ENCODE assay signal across 8 mouse cellular contexts in the genomic region with DNA sequence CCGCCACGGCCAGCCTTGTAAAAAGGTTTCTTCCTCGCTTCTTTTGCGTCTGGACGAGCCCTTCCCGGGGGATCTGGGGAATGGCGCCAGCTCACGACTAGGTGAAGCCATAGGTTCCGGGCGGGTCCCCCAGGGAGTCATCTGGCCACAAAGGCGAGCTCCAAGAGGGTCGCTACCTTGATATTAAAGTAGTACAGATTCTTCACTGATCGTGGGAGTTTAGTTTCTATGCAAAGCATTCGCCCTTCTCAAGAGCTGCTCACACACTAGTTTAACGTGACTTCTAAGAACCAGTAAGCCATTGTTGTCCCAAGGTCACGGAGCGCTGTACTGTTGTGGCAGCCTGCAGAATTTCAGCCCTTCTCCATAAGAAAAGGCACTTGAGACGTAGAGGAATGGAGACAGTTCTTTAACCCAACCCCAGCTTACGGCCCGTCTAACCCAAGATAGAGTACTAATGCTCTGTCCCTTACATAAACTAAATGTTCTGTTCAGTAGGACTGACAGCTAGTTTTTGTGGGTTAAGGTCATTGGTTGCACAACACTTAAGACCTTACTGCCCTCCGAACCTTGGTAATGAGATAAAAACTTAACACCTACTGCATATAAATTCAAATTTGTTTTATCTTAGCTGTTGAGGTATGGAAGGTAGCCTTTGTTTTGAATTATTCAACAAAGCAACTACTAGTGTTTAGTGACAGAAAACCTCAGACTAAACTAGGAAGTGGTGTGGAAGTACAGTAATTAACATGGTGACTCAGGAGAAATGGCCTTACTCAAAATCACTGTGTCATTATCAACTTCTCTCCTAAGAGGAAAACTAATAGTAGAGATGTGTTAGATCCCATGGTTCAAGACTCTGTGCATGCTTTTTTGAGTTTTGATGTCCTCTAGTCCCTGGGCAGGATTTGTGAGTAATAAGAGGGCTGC. TPM values are rescaled to one million over a fixed set of nuclear protein-coding genes. Genes with fewer than 3 reads are reported as not detected.
DNase-seq lines count a peak whose midpoint lies in the region; ATAC-seq and TF ChIP-seq lines count a peak whose summit lies in the region.

No protein-coding gene starts in this region.

- no peak for TF ChIP-seq EP300 in lung, postnatal 0 days (IDR thresholded peaks at IDR 0.05)
- no peak for TF ChIP-seq EP300 in liver, embryonic 14.5 days (IDR thresholded peaks at IDR 0.05; ENCODE audit: low read depth)
- no peak for TF ChIP-seq EP300 in stomach, postnatal 0 days (optimal IDR thresholded peaks at IDR 0.05)

- H3K4me1 ChIP-seq in lung, postnatal 0 days (ENCODE audit: insufficient read depth, low read depth, low read length), result 0 out of 2 replicates have a peak, but pooled peaks cover 5% of the 10 kb centered on the region
- H3K4me1 ChIP-seq in forebrain, embryonic 13.5 days, result peaks cover 15% of the 10 kb centered on the region
- H3K4me1 ChIP-seq in liver, embryonic 14.5 days (replicated peaks; ENCODE audit: control insufficient read depth in 2 of 2, insufficient read depth in 2 of 2, low read length in 1 of 2), result peaks cover 5 to 8% of the 10 kb centered on the region in 2 experiments; a peak in 3 of 4 replicates
- no peaks in the 10 kb centered on the region for H3K4me1 ChIP-seq in stomach, postnatal 0 days (replicated peaks; ENCODE audit: control insufficient read depth, insufficient read depth)

- H3K4me2 ChIP-seq in lung, postnatal 0 days (replicated peaks; ENCODE audit: low read depth, low read length), result peak overlapping the region; percentile 75
- peak overlapping the region; percentile 83 for H3K4me2 ChIP-seq in forebrain, embryonic 13.5 days
- H3K4me2 ChIP-seq in liver, embryonic 14.5 days (ENCODE audit: low read depth), result peak overlapping the region; percentile 93
- peak overlapping the region; percentile 63 for H3K4me2 ChIP-seq in stomach, postnatal 0 days (replicated peaks; ENCODE audit: low read depth)

- H3K4me3 ChIP-seq in lung, postnatal 0 days (ENCODE audit: low read depth, low read length), result peak overlapping the region; percentile 69
- H3K4me3 ChIP-seq in forebrain, embryonic 13.5 days, result peak overlapping the region; percentile 76
- peak overlapping the region; percentile 74 to 82 for H3K4me3 ChIP-seq in liver, embryonic 14.5 days (ENCODE audit: insufficient read depth in 1 of 2, low read depth in 2 of 2, low read length in 2 of 2)
- peak overlapping the region; percentile 81 for H3K4me3 ChIP-seq in stomach, postnatal 0 days (ENCODE audit: low read depth, low read length)

- WGBS in lung, postnatal 0 days, result 2% methylated on average over 21 of the region's 21 CpGs
- 4% methylated on average over 21 of the region's 21 CpGs for WGBS in forebrain, embryonic 13.5 days
- under 1% methylated on average over 21 of the region's 21 CpGs for WGBS in liver, embryonic 14.5 days (ENCODE audit: insufficient replicate concordance)
- WGBS in stomach, postnatal 0 days, result 2% methylated on average over 21 of the region's 21 CpGs

- peak; percentile 36; the same call in 1 of the 2 replicates for TF ChIP-seq CTCF in lung, postnatal 0 days (IDR thresholded peaks at IDR 0.05)
- TF ChIP-seq CTCF in liver, embryonic 14.5 days (IDR thresholded peaks at IDR 0.05; ENCODE audit: low read depth), result no peak
- TF ChIP-seq CTCF in stomach, postnatal 0 days (IDR thresholded peaks at IDR 0.05; ENCODE audit: low read depth), result peak; percentile 29; the same call in 1 of the 2 replicates

- H3K27ac ChIP-seq in lung, postnatal 0 days (ENCODE audit: low read length), result peak overlapping the region; percentile 98
- peak overlapping the region; percentile 94 for H3K27ac ChIP-seq in forebrain, embryonic 13.5 days
- H3K27ac ChIP-seq in liver, embryonic 14.5 days, result peak overlapping the region; percentile 83
- peak overlapping the region; percentile 99 for H3K27ac ChIP-seq in stomach, postnatal 0 days (replicated peaks)

- H3K27me3 ChIP-seq in lung, postnatal 0 days (replicated peaks; ENCODE audit: insufficient read depth, low read length), result no peaks in the 10 kb centered on the region
- H3K27me3 ChIP-seq in forebrain, embryonic 13.5 days, result no peaks in the 10 kb centered on the region
- H3K27me3 ChIP-seq in liver, embryonic 14.5 days (ENCODE audit: control insufficient read depth, insufficient read depth, low read length), result no peaks in the 10 kb centered on the region
- no peaks in the 10 kb centered on the region for H3K27me3 ChIP-seq in stomach, postnatal 0 days (ENCODE audit: control insufficient read depth, insufficient read depth, low read length)

- peak overlapping the region; percentile 88 for H3K9ac ChIP-seq in lung, postnatal 0 days (replicated peaks; ENCODE audit: low read depth)
- peak overlapping the region; percentile 85 for H3K9ac ChIP-seq in forebrain, embryonic 13.5 days
- H3K9ac ChIP-seq in liver, embryonic 14.5 days (replicated peaks), result peak overlapping the region; percentile 95
- peak overlapping the region; percentile 96 for H3K9ac ChIP-seq in stomach, postnatal 0 days (ENCODE audit: low read length)

- H3K36me3 ChIP-seq in lung, postnatal 0 days (ENCODE audit: insufficient read depth, low read length), result no peaks in the 10 kb centered on the region
- no peaks in the 10 kb centered on the region for H3K36me3 ChIP-seq in forebrain, embryonic 13.5 days (ENCODE audit: poor library complexity, severe bottlenecking)
- H3K36me3 ChIP-seq in liver, embryonic 14.5 days (replicated peaks; ENCODE audit: control insufficient read depth, insufficient read depth, low read depth), result no peaks in the 10 kb centered on the region
- H3K36me3 ChIP-seq in stomach, postnatal 0 days (ENCODE audit: control insufficient read depth, insufficient read depth, low read length), result 0 out of 2 replicates have a peak, but pooled peaks cover 2% of the 10 kb centered on the region

- H3K9me3 ChIP-seq in lung, postnatal 0 days (ENCODE audit: low read length), result no peaks in the 10 kb centered on the region
- no peaks in the 10 kb centered on the region for H3K9me3 ChIP-seq in forebrain, embryonic 13.5 days (replicated peaks)
- no peaks in the 10 kb centered on the region for H3K9me3 ChIP-seq in liver, embryonic 14.5 days (ENCODE audit: control insufficient read depth, low read length)
- H3K9me3 ChIP-seq in stomach, postnatal 0 days (ENCODE audit: control insufficient read depth, low read length), result no peaks in the 10 kb centered on the region

- peak; percentile 33 for DNase-seq in adrenal gland, adult 2 months
- DNase-seq in adrenal gland, postnatal 4 days (ENCODE audit: low spot score in 2 of 2), result no peak
- DNase-seq in lung, postnatal 0 days (ENCODE audit: low spot score), result peak; percentile 72
- DNase-seq in lung, postnatal 25 days (ENCODE audit: low spot score), result no peak
- DNase-seq in liver, embryonic 14.5 days (ENCODE audit: low read depth in 3 of 3, low spot score in 3 of 3), result peak in 1 of 3 experiments; percentile 37
- no peak for DNase-seq in stomach, postnatal 0 days (ENCODE audit: low spot score)
- DNase-seq in urinary bladder, adult 18-20 months (ENCODE audit: low spot score in 2 of 2), result no peak

- ATAC-seq in lung, postnatal 0 days, result peak; percentile 34
- peak; percentile 44; the same call in 1 of the 2 replicates for ATAC-seq in forebrain, embryonic 13.5 days
- peak; percentile 3 for ATAC-seq in liver, embryonic 14.5 days (ENCODE audit: insufficient read depth)
- peak; percentile 46 for ATAC-seq in stomach, postnatal 0 days (ENCODE audit: low FRiP score, low TSS enrichment)

RNA-seq across cellular contexts. Expression of a gene that starts 0.7 kb away (rescaled TPM):
- 100 to 1,000 TPM in 1 of 2 experiments, 10 to 100 TPM in 1; 98.4 to 171 TPM for total RNA-seq in adrenal gland, adult 2 months (2021)
- polyA plus RNA-seq in adrenal gland, adult 2 months (2012; rRNA removed), result 9.0 and 9.4 TPM in 2 replicates
- total RNA-seq in adrenal gland, postnatal 4 days (2021), result 100 to 1,000 TPM in 1 of 2 experiments, 10 to 100 TPM in 1; 97.2 to 107 TPM
- 26.3 and 30.1 TPM in 2 replicates for polyA plus RNA-seq in lung, postnatal 0 days (2015; fragmentation: Nextera tagmentation; extraction: Ambion mirVana)
- 30.1 and 30.6 TPM in 2 replicates for polyA plus RNA-seq in forebrain, embryonic 13.5 days (2015; fragmentation: Nextera tagmentation; extraction: Ambion mirVana)
- polyA plus RNA-seq in liver, embryonic 14.5 days (2012; rRNA removed), result 5.2 and 7.2 TPM in 2 replicates
- polyA plus RNA-seq in liver, embryonic 14.5 days (2014; fragmentation: Nextera tagmentation; extraction: Ambion mirVana), result 12.3 and 13.3 TPM in 2 replicates
- polyA plus RNA-seq in stomach, postnatal 0 days (2015; fragmentation: Nextera tagmentation; extraction: Ambion mirVana), result 35.1 and 37.8 TPM in 2 replicates

RNA-seq across cellular contexts. Expression of a gene that starts 0.8 kb away (rescaled TPM):
- under 1 TPM; 0.61 to 0.79 TPM for total RNA-seq in adrenal gland, adult 2 months (2021)
- polyA plus RNA-seq in adrenal gland, adult 2 months (2012; rRNA removed), result 0.02 and 0.18 TPM in 2 replicates
- total RNA-seq in adrenal gland, postnatal 4 days (2021), result 1 to 10 TPM; 1.4 to 1.6 TPM
- polyA plus RNA-seq in lung, postnatal 0 days (2015; fragmentation: Nextera tagmentation; extraction: Ambion mirVana), result 2.3 and 2.6 TPM in 2 replicates
- polyA plus RNA-seq in forebrain, embryonic 13.5 days (2015; fragmentation: Nextera tagmentation; extraction: Ambion mirVana), result 0.79 and 0.84 TPM in 2 replicates
- polyA plus RNA-seq in liver, embryonic 14.5 days (2012; rRNA removed), result 0.19 and 0.28 TPM in 2 replicates
- polyA plus RNA-seq in liver, embryonic 14.5 days (2014; fragmentation: Nextera tagmentation; extraction: Ambion mirVana), result 0.09 and 0.13 TPM in 2 replicates
- 0.16 and 0.28 TPM in 2 replicates for polyA plus RNA-seq in stomach, postnatal 0 days (2015; fragmentation: Nextera tagmentation; extraction: Ambion mirVana)

RNA-seq across cellular contexts. Expression of a gene that starts 38.4 kb away (rescaled TPM):
- 10 to 100 TPM; 32.3 to 46.6 TPM for total RNA-seq in adrenal gland, adult 2 months (2021)
- polyA plus RNA-seq in adrenal gland, adult 2 months (2012; rRNA removed), result 2.7 and 3.2 TPM in 2 replicates
- total RNA-seq in adrenal gland, postnatal 4 days (2021), result 10 to 100 TPM; 44.1 to 47.0 TPM
- polyA plus RNA-seq in lung, postnatal 0 days (2015; fragmentation: Nextera tagmentation; extraction: Ambion mirVana), result 90.5 and 98.6 TPM in 2 replicates
- polyA plus RNA-seq in forebrain, embryonic 13.5 days (2015; fragmentation: Nextera tagmentation; extraction: Ambion mirVana), result 107 and 114 TPM in 2 replicates
- polyA plus RNA-seq in liver, embryonic 14.5 days (2012; rRNA removed), result 12.1 and 17.8 TPM in 2 replicates
- polyA plus RNA-seq in liver, embryonic 14.5 days (2014; fragmentation: Nextera tagmentation; extraction: Ambion mirVana), result 47.0 and 52.2 TPM in 2 replicates
- polyA plus RNA-seq in stomach, postnatal 0 days (2015; fragmentation: Nextera tagmentation; extraction: Ambion mirVana), result 59.2 and 67.2 TPM in 2 replicates

Comparison
In these comparisons a context has a peak if more than half of its experiments do, and no peak if none do; other contexts are left out.
1. DNase-seq: peak in adrenal gland, adult 2 months (single experiment) and lung, postnatal 0 days (single experiment); none in adrenal gland, postnatal 4 days (0 of 2), lung, postnatal 25 days (single experiment), stomach, postnatal 0 days (single experiment) and urinary bladder, adult 18-20 months (0 of 2).
2. Peak in every context shown above with its lines, with median percentiles within 50 percentile points of each other: ATAC-seq, H3K27ac ChIP-seq, H3K4me2 ChIP-seq, H3K4me3 ChIP-seq and H3K9ac ChIP-seq.